Mouse (Mus musculus) ovary, adult 18-20 months (tissue): ENCODE measurements around the gene Txnrd1.

Source experiments
- DNase-seq: peaks from one replicate; pipeline ENCODE4 v3.0.0; 2022; ENCODE audit warnings: low spot score, mixed read lengths

Gene Txnrd1

GRCm38 (mm10) chr10:82833926-82834325, at the start of gene Txnrd1:
Gene Txnrd1 (plus strand): TSS chr10:82833951.
- no peak for DNase-seq

DNA sequence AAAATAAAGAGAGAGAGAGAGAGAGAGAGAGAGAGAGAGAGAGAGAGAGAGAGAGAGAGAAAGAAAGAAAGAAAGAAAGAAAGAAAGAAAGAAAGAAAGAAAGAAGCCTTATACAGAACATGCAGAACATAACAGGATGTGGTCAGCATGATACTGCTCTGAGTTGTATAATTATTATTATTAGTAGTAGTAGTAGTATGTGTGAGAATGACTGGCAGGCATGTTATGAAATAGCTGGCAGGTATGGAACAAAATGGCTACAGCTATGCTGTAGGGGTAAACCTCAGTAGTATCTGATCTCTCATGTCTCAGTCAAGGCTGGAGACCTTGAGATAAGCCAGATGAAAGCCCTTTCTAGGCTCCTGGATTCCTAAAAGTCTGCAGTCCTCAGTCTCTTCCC, 44.6 kb upstream of the Txnrd1 start:
- DNase-seq, result no peak

- no peak for DNase-seq
These were observed 43.2 kb upstream of the Txnrd1 start for GRCm38 (mm10) chr10:82790504-82790903.

GRCm38 (mm10) chr10:82791713-82792112, 42.0 kb upstream of the Txnrd1 start:
- DNase-seq, result no peak

GRCm38 (mm10) chr10:82792311-82792710, 41.4 kb upstream of the Txnrd1 start:
- no peak for DNase-seq

GRCm38 (mm10) chr10:82795071-82795731, 38.5 kb upstream of the Txnrd1 start:
- peak; percentile 30 for DNase-seq

DNA sequence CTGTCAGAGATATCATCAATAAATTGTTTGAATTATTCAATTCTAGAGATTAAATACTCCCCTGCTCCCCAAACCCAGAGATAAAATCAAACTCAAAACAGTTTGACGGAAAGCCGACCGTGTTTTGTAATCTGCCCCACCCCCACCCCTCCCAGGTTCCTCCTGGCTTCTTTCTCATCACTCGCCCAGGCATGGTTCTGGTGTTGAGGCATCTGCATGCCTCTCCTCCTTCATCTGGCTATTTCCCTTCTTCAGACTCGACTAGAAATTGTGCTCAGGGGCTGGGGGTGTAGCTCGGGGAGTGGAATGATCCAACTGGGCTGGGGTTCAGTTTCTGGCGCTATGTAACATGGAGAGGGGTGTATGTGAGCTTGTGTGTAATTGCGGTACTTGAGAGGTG, 38.0 kb upstream of the Txnrd1 start:
- no peak for DNase-seq

DNA sequence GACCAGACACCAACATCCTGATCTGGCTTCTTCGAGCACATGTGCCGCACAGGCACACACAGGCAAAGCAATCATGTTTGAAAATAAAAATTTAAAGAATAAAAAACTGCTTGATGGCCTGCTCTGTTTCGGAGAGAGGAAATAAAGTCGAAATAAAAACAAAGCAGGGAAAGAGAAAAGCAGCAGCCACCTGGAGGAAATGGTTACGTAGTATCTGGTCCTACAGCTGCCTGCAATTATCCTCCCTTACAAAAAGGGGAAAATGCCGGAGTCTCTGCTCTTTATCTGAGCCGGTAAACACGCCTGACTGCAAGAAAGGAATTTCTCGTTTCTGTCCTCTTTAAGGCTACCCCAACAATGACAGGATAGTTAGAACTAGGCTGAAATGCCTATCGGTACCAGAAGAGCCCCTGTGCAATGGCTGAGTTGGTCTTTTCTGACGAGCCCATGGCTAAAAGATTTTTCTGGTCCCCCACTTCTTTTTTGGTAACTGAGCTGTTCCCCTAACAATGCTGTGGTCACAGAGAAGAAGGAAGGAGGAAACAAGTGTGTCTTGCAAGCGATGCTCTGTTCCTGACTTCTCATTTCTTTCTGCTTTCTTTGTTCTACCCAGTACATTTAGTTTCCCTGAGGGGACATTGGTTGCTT, 37.2 kb upstream of the Txnrd1 start:
- DNase-seq, result no peak

DNA sequence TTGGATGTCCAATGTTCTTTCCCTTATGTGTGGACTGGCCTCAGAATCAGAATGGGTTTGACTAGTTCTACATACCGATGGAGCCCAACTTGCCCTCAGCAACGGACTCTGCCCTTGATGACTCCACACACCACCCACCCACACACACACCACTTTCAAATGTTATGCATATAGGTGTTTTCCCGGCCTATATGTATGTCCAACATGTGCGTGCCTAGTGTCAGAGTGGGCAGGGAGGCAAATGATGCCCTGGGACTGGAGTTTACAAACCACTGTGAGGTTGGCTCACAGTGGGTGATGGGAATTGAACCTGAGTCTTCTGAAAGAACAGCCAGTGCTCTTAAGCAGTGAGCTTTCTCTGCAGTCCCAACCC, 36.6 kb upstream of the Txnrd1 start:
- DNase-seq, result no peak

GRCm38 (mm10) chr10:82798312-82798933, 35.3 kb upstream of the Txnrd1 start:
- no peak for DNase-seq

DNA sequence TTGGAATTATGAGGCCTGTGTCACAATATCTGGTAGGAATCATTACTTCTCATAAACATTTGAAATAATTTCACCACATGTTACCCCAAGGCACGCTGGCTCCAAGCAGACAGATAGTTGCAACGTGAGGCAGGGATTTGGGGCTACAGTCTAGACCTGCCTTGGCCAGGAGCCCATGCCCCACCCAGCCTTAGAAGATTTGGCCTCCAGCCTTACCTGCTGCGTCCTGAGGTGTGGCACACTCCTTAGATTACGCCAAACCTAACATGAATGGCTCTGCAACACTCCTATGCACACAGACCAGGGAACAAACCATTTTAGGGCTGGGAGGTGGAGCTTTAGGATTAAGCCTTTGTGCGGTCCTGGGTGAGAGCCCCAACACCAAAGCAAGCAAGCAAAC, 33.7 kb upstream of the Txnrd1 start:
- no peak for DNase-seq

GRCm38 (mm10) chr10:82804396-82804795, 29.4 kb upstream of the Txnrd1 start:
- no peak for DNase-seq

- DNase-seq, result no peak
These were observed 28.6 kb upstream of the Txnrd1 start for GRCm38 (mm10) chr10:82805111-82805510.

DNA sequence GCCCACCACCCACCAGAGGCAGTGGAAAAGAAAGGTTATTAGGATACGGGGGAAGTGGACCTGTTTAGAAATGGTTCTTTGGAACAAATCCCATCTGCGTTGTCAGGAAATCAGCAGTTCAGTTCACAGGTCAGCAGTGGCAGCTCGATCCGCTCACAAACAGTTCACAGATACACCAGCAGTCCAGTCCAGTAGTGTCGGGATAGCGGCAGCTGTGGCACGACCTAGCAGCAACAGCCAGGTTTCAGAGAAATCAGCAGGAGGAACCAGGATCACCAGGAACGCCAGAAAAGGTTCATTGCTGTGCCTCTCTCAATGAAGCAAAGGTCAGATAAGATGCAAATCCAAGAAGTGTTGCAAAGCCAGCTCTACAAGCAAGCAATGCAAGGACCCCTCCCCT, 27.3 kb upstream of the Txnrd1 start:
- DNase-seq, result no peak

DNA sequence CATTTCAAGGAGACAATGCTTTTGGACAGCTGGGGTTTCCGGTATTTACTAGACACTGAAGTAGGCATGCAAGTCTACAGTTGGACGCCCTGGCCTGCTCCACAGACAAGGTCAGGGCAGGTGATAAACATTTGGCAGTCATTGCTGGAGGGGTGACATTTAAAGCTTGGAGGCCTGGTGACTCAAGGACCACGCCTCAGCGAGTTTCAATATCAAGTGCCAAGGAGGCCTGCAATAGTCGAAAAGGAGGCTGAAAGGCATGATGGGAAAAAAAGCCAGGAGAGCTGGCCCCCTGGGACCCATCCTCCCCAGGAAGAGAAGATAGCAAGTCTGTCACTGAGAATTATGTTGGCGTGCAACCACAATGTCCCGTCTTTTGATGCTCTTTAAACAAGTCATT, 26.5 kb upstream of the Txnrd1 start:
- no peak for DNase-seq

- no peak for DNase-seq
These were observed 25.6 kb upstream of the Txnrd1 start for GRCm38 (mm10) chr10:82808155-82808554.

- no peak for DNase-seq
These were observed 24.9 kb upstream of the Txnrd1 start for GRCm38 (mm10) chr10:82808891-82809290.

- no peak for DNase-seq
These were observed 24.4 kb upstream of the Txnrd1 start for GRCm38 (mm10) chr10:82809352-82809751.

DNA sequence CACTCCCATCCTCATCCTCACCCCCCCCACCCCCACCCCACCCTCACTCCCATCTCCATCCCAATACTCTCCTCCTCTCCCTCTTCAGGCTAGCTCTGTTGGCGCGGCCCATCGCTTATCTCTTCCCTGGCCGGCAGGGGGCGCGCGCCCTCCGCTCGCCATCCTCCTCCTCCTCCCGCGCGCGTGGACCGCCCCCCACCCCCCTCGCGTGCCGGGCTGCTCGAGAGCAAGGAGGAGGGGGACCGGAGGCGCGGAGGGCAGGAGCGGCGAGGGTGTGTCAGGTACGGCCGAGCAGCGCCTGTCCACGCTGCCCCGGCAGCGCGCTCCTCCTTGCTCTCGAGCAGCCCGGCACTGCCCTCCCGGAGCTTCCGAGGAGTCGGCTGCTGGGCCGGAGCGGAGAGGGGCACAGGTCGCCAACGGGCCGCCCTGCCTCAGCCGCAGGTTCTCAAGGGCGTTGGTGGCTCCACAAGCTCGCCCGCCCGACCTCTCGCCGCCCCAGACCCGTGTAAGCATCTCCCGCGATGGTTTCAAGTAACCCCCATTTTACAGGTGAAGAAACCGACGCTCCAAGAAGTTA, 21.8 kb upstream of the Txnrd1 start:
- DNase-seq, result peak; percentile 37

DNA sequence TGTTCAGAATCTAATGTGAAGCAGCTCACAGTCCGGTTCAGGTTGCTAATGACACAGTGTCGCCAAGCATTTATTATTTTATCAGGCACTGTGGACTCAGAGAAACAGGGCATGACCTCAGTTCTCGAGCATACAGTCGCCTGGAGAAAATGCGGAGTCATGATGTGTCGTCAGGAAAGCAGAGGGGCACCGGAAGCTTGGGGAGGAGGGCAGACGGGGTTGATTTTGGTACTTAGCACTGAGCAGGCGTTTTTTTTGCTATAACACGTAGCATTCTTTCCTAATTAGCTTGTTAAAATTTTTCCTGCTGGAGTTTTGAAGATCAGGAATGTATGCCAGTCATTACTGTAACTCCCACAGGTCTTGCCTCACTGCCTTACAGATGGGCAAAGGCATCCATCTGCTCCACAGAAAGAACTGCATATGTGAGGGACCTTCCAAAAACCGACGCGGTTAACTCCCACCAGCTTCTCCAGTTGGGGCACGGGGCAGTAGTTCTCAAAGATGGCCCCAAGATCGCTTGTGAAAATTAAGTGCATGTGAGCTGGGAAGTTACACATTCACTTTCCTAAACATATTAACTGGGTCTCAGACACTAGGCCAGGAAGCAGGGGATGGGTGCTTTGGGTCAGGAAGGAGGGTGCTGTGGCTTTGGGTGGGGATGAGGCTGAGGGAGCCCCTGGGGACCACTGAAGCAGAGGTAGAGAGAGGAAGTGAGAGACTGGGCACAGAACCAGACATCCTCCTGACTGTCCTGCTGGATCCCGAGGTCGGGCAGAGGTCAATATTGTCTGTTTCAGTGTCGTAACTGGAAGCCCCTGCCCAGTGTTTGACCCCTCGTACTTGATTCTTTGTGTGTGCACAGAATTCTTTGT, 19.4 kb upstream of the Txnrd1 start:
- DNase-seq, result no peak

DNA sequence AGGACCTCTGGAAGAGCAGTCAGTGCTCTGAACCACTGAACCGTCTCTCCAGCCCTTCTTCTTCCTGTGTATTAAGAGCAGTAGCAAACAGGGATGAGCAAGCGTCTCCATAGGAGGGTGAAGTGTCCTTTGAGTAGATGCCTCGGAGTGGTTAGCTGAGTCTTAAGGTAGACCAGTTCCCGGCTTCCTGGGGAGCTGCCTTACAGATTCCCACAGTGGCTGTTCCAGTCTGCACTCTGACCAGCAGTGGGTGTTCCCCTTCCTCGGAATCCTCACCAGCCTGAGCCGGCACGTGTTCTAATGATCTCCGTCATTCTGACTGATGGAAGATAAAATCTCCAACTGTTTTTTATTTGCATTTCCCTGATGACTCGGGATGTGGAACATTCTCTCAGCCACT, 17.3 kb upstream of the Txnrd1 start:
- no peak for DNase-seq

DNA sequence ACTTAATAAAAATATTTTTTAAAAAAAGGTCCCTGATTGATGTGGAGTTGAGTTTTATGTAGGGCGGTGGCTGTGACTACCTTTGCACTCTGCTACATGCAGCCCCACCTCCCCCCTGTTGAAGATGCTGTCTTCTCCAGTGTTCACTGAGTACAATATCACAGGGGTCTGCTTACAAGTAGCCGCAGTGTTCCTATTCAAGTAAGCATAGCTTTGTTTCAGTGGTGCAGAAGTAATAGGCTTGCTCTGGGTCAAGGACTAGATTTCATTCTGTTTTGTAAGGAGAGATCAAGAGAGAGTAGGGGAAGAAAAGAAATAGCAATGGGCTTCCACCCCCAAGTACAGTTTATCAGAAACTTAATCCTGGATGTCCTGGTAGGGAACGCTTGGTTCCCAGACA, 16.2 kb upstream of the Txnrd1 start:
- no peak for DNase-seq
